Mouse (Mus musculus): Measurements from ENCODE around the gene Pmpca. TPM values are rescaled to one million over a fixed set of nuclear protein-coding genes. Genes with fewer than 3 reads are reported as not detected.

The Pmpca gene
- polyA plus RNA-seq, 1 experiment, result 34.2 TPM

GRCm38 (mm10) chr2:26423086-26423485, 33.9 kb downstream of the Pmpca start:
- Histone ChIP-seq H3K4me3 (replicated peaks; ENCODE audit: control insufficient read depth, low read depth, low read length) (no peak overlapping the region), H3K27ac (ENCODE audit: control insufficient read depth, insufficient read depth, low read depth, low read length, poor library complexity) (no peak overlapping the region), H3K4me1 (ENCODE audit: control insufficient read depth, insufficient read depth, low read length) (no peaks in the 10 kb centered on the region)
- WGBS, result 83% methylated on average over 1 of the region's 1 CpGs
- TF ChIP-seq CTCF (IDR thresholded peaks at IDR 0.05; ENCODE audit: control insufficient read depth, insufficient read depth, low read length) (no peak), POLR2A (IDR thresholded peaks at IDR 0.05; ENCODE audit: borderline replicate concordance, control insufficient read depth, low read depth, low read length) (no peak)

GRCm38 (mm10) chr2:26424541-26424940, 35.4 kb downstream of the Pmpca start:
- no peak overlapping the region for H3K27ac ChIP-seq (ENCODE audit: control insufficient read depth, insufficient read depth, low read depth, low read length, poor library complexity)
- H3K4me3 ChIP-seq (replicated peaks; ENCODE audit: control insufficient read depth, low read depth, low read length), result no peak overlapping the region
- TF ChIP-seq POLR2A (IDR thresholded peaks at IDR 0.05; ENCODE audit: borderline replicate concordance, control insufficient read depth, low read depth, low read length) (no peak), CTCF (IDR thresholded peaks at IDR 0.05; ENCODE audit: control insufficient read depth, insufficient read depth, low read length) (no peak)
- 90% methylated on average over 2 of the region's 2 CpGs for WGBS
- H3K4me1 ChIP-seq (ENCODE audit: control insufficient read depth, insufficient read depth, low read length), result no peaks in the 10 kb centered on the region

GRCm38 (mm10) chr2:26429851-26430250, 40.7 kb downstream of the Pmpca start:
- H3K27ac ChIP-seq (ENCODE audit: control insufficient read depth, insufficient read depth, low read depth, low read length, poor library complexity), result no peak overlapping the region
- 90% methylated on average over 5 of the region's 5 CpGs for WGBS
- no peaks in the 10 kb centered on the region for H3K4me1 ChIP-seq (ENCODE audit: control insufficient read depth, insufficient read depth, low read length)
- H3K4me3 ChIP-seq (replicated peaks; ENCODE audit: control insufficient read depth, low read depth, low read length), result no peak overlapping the region
- no peak for TF ChIP-seq POLR2A (IDR thresholded peaks at IDR 0.05; ENCODE audit: borderline replicate concordance, control insufficient read depth, low read depth, low read length)
- no peak for TF ChIP-seq CTCF (IDR thresholded peaks at IDR 0.05; ENCODE audit: control insufficient read depth, insufficient read depth, low read length)

- Histone ChIP-seq H3K4me3 (replicated peaks; ENCODE audit: control insufficient read depth, low read depth, low read length) (no peak overlapping the region), H3K27ac (ENCODE audit: control insufficient read depth, insufficient read depth, low read depth, low read length, poor library complexity) (no peak overlapping the region), H3K4me1 (ENCODE audit: control insufficient read depth, insufficient read depth, low read length) (no peaks in the 10 kb centered on the region)
- TF ChIP-seq CTCF (IDR thresholded peaks at IDR 0.05; ENCODE audit: control insufficient read depth, insufficient read depth, low read length) (no peak), POLR2A (IDR thresholded peaks at IDR 0.05; ENCODE audit: borderline replicate concordance, control insufficient read depth, low read depth, low read length) (no peak)
- WGBS, result 87% methylated on average over 7 of the region's 7 CpGs
These were observed 45.8 kb downstream of the Pmpca start for GRCm38 (mm10) chr2:26434791-26435572.

- Histone ChIP-seq H3K4me1 (ENCODE audit: control insufficient read depth, insufficient read depth, low read length) (no peaks in the 10 kb centered on the region), H3K4me3 (replicated peaks; ENCODE audit: control insufficient read depth, low read depth, low read length) (no peak overlapping the region), H3K27ac (ENCODE audit: control insufficient read depth, insufficient read depth, low read depth, low read length, poor library complexity) (no peak overlapping the region)
- 78% methylated on average over 4 of the region's 4 CpGs for WGBS
- TF ChIP-seq POLR2A (IDR thresholded peaks at IDR 0.05; ENCODE audit: borderline replicate concordance, control insufficient read depth, low read depth, low read length), result no peak
- no peak for TF ChIP-seq CTCF (IDR thresholded peaks at IDR 0.05; ENCODE audit: control insufficient read depth, insufficient read depth, low read length)
These were observed 48.1 kb downstream of the Pmpca start for GRCm38 (mm10) chr2:26437221-26437620.

GRCm38 (mm10) chr2:26438373-26438772, 49.2 kb downstream of the Pmpca start:
- H3K27ac ChIP-seq (ENCODE audit: control insufficient read depth, insufficient read depth, low read depth, low read length, poor library complexity), result no peak overlapping the region
- 94% methylated on average over 7 of the region's 7 CpGs for WGBS
- no peaks in the 10 kb centered on the region for H3K4me1 ChIP-seq (ENCODE audit: control insufficient read depth, insufficient read depth, low read length)
- TF ChIP-seq CTCF (IDR thresholded peaks at IDR 0.05; ENCODE audit: control insufficient read depth, insufficient read depth, low read length), result no peak
- TF ChIP-seq POLR2A (IDR thresholded peaks at IDR 0.05; ENCODE audit: borderline replicate concordance, control insufficient read depth, low read depth, low read length), result no peak
- H3K4me3 ChIP-seq (replicated peaks; ENCODE audit: control insufficient read depth, low read depth, low read length), result no peak overlapping the region

GRCm38 (mm10) chr2:26439671-26440070, 50.5 kb downstream of the Pmpca start:
- Histone ChIP-seq H3K4me3 (replicated peaks; ENCODE audit: control insufficient read depth, low read depth, low read length) (no peak overlapping the region), H3K4me1 (ENCODE audit: control insufficient read depth, insufficient read depth, low read length) (peaks cover 1% of the 10 kb centered on the region; the same call in 1 of the 2 replicates), H3K27ac (ENCODE audit: control insufficient read depth, insufficient read depth, low read depth, low read length, poor library complexity) (no peak overlapping the region)
- TF ChIP-seq CTCF (IDR thresholded peaks at IDR 0.05; ENCODE audit: control insufficient read depth, insufficient read depth, low read length), result no peak
- TF ChIP-seq POLR2A (IDR thresholded peaks at IDR 0.05; ENCODE audit: borderline replicate concordance, control insufficient read depth, low read depth, low read length), result no peak
- WGBS, result 79% methylated on average over 6 of the region's 6 CpGs

- WGBS, result 94% methylated on average over 4 of the region's 4 CpGs
- no peak overlapping the region for H3K4me3 ChIP-seq (replicated peaks; ENCODE audit: control insufficient read depth, low read depth, low read length)
- no peak overlapping the region for H3K27ac ChIP-seq (ENCODE audit: control insufficient read depth, insufficient read depth, low read depth, low read length, poor library complexity)
- peaks cover 1% of the 10 kb centered on the region; the same call in 1 of the 2 replicates for H3K4me1 ChIP-seq (ENCODE audit: control insufficient read depth, insufficient read depth, low read length)
- TF ChIP-seq CTCF (IDR thresholded peaks at IDR 0.05; ENCODE audit: control insufficient read depth, insufficient read depth, low read length), result no peak
- no peak for TF ChIP-seq POLR2A (IDR thresholded peaks at IDR 0.05; ENCODE audit: borderline replicate concordance, control insufficient read depth, low read depth, low read length)
These were observed 52.1 kb downstream of the Pmpca start for GRCm38 (mm10) chr2:26441261-26441660.

Measured in bone marrow, adult 2 months (tissue).